Comparison of ENCODE assay signal across 10 mouse cellular contexts in the genomic region with DNA sequence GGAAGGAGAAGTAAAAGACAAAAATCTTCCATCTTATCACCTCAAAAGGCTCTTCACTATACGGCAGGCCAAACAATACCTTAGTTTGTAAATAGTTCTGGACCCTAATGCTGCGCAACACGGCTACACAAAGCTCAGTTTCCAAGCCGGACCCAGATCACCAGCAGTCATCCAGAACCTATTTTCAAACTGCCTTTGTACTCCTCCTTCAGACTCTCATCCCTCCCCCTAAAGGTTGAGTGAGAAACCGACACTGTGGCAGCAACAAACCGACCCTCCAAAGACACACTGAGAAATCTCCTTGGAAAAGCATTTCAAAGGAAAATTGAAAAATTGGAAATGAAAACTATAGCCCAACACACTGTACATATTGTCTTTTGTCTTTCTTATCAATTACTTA. TPM values are rescaled to one million over a fixed set of nuclear protein-coding genes. Genes with fewer than 3 reads are reported as not detected.
DNase-seq lines count a peak whose midpoint lies in the region; ATAC-seq and TF ChIP-seq lines count a peak whose summit lies in the region.
"Had no signal": no experiment of that assay in that cellular context is flagged by ENCODE, and none has a peak within 500 bp of the region (broad histone marks: within the 10 kb centered on the region; RNA-seq: fewer than 3 reads in every experiment).

No protein-coding gene starts in this region.

- no peaks in the 10 kb centered on the region for H3K27me3 ChIP-seq in erythroblast, embryonic 14.5 days (ENCODE audit: control insufficient read depth)
- no peaks in the 10 kb centered on the region for H3K27me3 ChIP-seq in forebrain, embryonic 12.5 days
- no peaks in the 10 kb centered on the region for H3K27me3 ChIP-seq in liver, embryonic 14.5 days (ENCODE audit: control insufficient read depth, insufficient read depth, low read length)

- no peaks in the 10 kb centered on the region for H3K36me3 ChIP-seq in erythroblast, embryonic 14.5 days (ENCODE audit: control insufficient read depth)
- no peaks in the 10 kb centered on the region for H3K36me3 ChIP-seq in forebrain, embryonic 12.5 days (replicated peaks)
- no peaks in the 10 kb centered on the region for H3K36me3 ChIP-seq in liver, embryonic 14.5 days (replicated peaks; ENCODE audit: control insufficient read depth, insufficient read depth, low read depth)

- peaks cover 39% of the 10 kb centered on the region for H3K4me1 ChIP-seq in erythroblast, embryonic 14.5 days (ENCODE audit: control insufficient read depth)
- H3K4me1 ChIP-seq in forebrain, embryonic 12.5 days = peaks cover 18% of the 10 kb centered on the region
- H3K4me1 ChIP-seq in liver, embryonic 14.5 days (replicated peaks; ENCODE audit: control insufficient read depth in 2 of 2, insufficient read depth in 2 of 2, low read length in 1 of 2) = peaks cover 6 to 8% of the 10 kb centered on the region in 2 experiments; a peak in 1 of 4 replicates

- TF ChIP-seq EP300 in liver, embryonic 14.5 days (IDR thresholded peaks at IDR 0.05; ENCODE audit: low read depth) = no peak

- DNase-seq in 3T3-L1 (ENCODE audit: low read depth, low spot score) = peak; percentile 51
- no peak for DNase-seq in liver, embryonic 14.5 days (ENCODE audit: low read depth in 3 of 3, low spot score in 3 of 3)
- DNase-seq in adrenal gland, adult 8-10 months = no peak
- DNase-seq in T-cell, adult 2 months (ENCODE audit: low spot score) = no peak
- no peak for DNase-seq in thymus, postnatal 10 days (ENCODE audit: low spot score in 2 of 2)
- DNase-seq: B cell, adult 2 months; cerebellum, adult 9-10 months had no signal

- H3K4me2 ChIP-seq in forebrain, embryonic 12.5 days = peak overlapping the region; percentile 80
- peak overlapping the region; percentile 80 for H3K4me2 ChIP-seq in liver, embryonic 14.5 days (ENCODE audit: low read depth)

- ATAC-seq in erythroblast, adult 5-6 weeks (replicated peaks; ENCODE audit: low FRiP score, poor library complexity, severe bottlenecking) = no peak
- no peak for ATAC-seq in forebrain, embryonic 12.5 days (ENCODE audit: low FRiP score)
- ATAC-seq in liver, embryonic 14.5 days (ENCODE audit: insufficient read depth) = no peak

- peak overlapping the region; percentile 12 for H3K4me3 ChIP-seq in erythroblast, embryonic 14.5 days (replicated peaks)
- peak overlapping the region; percentile 65 for H3K4me3 ChIP-seq in forebrain, embryonic 12.5 days (replicated peaks)
- peak overlapping the region; percentile 41 to 84; a peak in 3 of 4 replicates for H3K4me3 ChIP-seq in liver, embryonic 14.5 days (ENCODE audit: insufficient read depth in 1 of 2, low read depth in 2 of 2, low read length in 2 of 2)

- 39% methylated on average over 6 of the region's 6 CpGs for WGBS in forebrain, embryonic 12.5 days
- WGBS in liver, embryonic 14.5 days (ENCODE audit: insufficient replicate concordance) = 47% methylated on average over 6 of the region's 6 CpGs

- H3K9me3 ChIP-seq in erythroblast, embryonic 14.5 days (ENCODE audit: control insufficient read depth, low read length) = no peaks in the 10 kb centered on the region
- no peaks in the 10 kb centered on the region for H3K9me3 ChIP-seq in forebrain, embryonic 12.5 days
- H3K9me3 ChIP-seq in liver, embryonic 14.5 days (ENCODE audit: control insufficient read depth, low read length) = no peaks in the 10 kb centered on the region

- peak overlapping the region; percentile 49 for H3K9ac ChIP-seq in forebrain, embryonic 12.5 days
- no peak overlapping the region; the same call in 1 of the 2 replicates for H3K9ac ChIP-seq in liver, embryonic 14.5 days (replicated peaks)

- H3K27ac ChIP-seq in forebrain, embryonic 12.5 days = peak overlapping the region; percentile 31; the same call in 1 of the 2 replicates
- H3K27ac ChIP-seq in liver, embryonic 14.5 days = no peak overlapping the region

- no peak for TF ChIP-seq CTCF in liver, embryonic 14.5 days (IDR thresholded peaks at IDR 0.05; ENCODE audit: low read depth)

RNA-seq across cellular contexts. Expression of a gene that starts 2.2 kb away (rescaled TPM):
- polyA plus RNA-seq in erythroblast, embryonic 14.5 days (2012) = 0.23 and 0.29 TPM in 2 replicates
- total RNA-seq in erythroblast, adult 5-6 weeks (2015; ENCODE audit: low replicate concordance) = 8.8 and 10.0 TPM in 2 replicates
- total RNA-seq in erythroblast, adult 5-6 weeks (2017; ENCODE audit: low replicate concordance) = 6.2 and 9.5 TPM in 2 replicates
- 52.6 and 53.6 TPM in 2 replicates for polyA plus RNA-seq in forebrain, embryonic 12.5 days (2016; fragmentation: Nextera tagmentation; extraction: Ambion mirVana)
- 14.6 and 16.0 TPM in 2 replicates for polyA plus RNA-seq in liver, embryonic 14.5 days (2012; rRNA removed)
- 8.5 and 9.8 TPM in 2 replicates for polyA plus RNA-seq in liver, embryonic 14.5 days (2014; fragmentation: Nextera tagmentation; extraction: Ambion mirVana)
- total RNA-seq in adrenal gland, adult 8-10 months (2022) = 100 to 1,000 TPM; 125 to 161 (median 155) TPM

RNA-seq across cellular contexts. Expression of a gene that starts 10.5 kb away (rescaled TPM):
- not detected in 2 replicates for polyA plus RNA-seq in erythroblast, embryonic 14.5 days (2012)
- not detected in 2 replicates for total RNA-seq in erythroblast, adult 5-6 weeks (2015; ENCODE audit: low replicate concordance)
- total RNA-seq in erythroblast, adult 5-6 weeks (2017; ENCODE audit: low replicate concordance) = not detected in 2 replicates
- polyA plus RNA-seq in forebrain, embryonic 12.5 days (2016; fragmentation: Nextera tagmentation; extraction: Ambion mirVana) = 0.33 and 0.49 TPM in 2 replicates
- not detected in 2 replicates for polyA plus RNA-seq in liver, embryonic 14.5 days (2012; rRNA removed)
- 0.05 TPM in 1 of 2 replicates, not detected in the other for polyA plus RNA-seq in liver, embryonic 14.5 days (2014; fragmentation: Nextera tagmentation; extraction: Ambion mirVana)
- under 1 TPM in 2 of 4 experiments, not detected in 2; 0.10 to 0.12 TPM for total RNA-seq in adrenal gland, adult 8-10 months (2022)

RNA-seq across cellular contexts. Expression of a gene that starts 22.2 kb away (rescaled TPM):
- polyA plus RNA-seq in erythroblast, embryonic 14.5 days (2012) = 19.5 and 22.6 TPM in 2 replicates
- total RNA-seq in erythroblast, adult 5-6 weeks (2015; ENCODE audit: low replicate concordance) = 42.3 and 58.3 TPM in 2 replicates
- total RNA-seq in erythroblast, adult 5-6 weeks (2017; ENCODE audit: low replicate concordance) = 23.3 and 23.4 TPM in 2 replicates
- 448 and 458 TPM in 2 replicates for polyA plus RNA-seq in forebrain, embryonic 12.5 days (2016; fragmentation: Nextera tagmentation; extraction: Ambion mirVana)
- 97.8 and 135 TPM in 2 replicates for polyA plus RNA-seq in liver, embryonic 14.5 days (2012; rRNA removed)
- polyA plus RNA-seq in liver, embryonic 14.5 days (2014; fragmentation: Nextera tagmentation; extraction: Ambion mirVana) = 115 TPM in 2 replicates
- total RNA-seq in adrenal gland, adult 8-10 months (2022) = 10 to 100 TPM; 31.8 to 49.5 (median 35.8) TPM

RNA-seq across cellular contexts. Expression of a gene that starts 29.5 kb away (rescaled TPM):
- polyA plus RNA-seq in erythroblast, embryonic 14.5 days (2012) = not detected in 2 replicates
- total RNA-seq in erythroblast, adult 5-6 weeks (2015; ENCODE audit: low replicate concordance) = not detected in 2 replicates
- 1.8 TPM in 1 of 2 replicates, not detected in the other for total RNA-seq in erythroblast, adult 5-6 weeks (2017; ENCODE audit: low replicate concordance)
- not detected in 2 replicates for polyA plus RNA-seq in forebrain, embryonic 12.5 days (2016; fragmentation: Nextera tagmentation; extraction: Ambion mirVana)
- polyA plus RNA-seq in liver, embryonic 14.5 days (2012; rRNA removed) = 0.01 TPM in 1 of 2 replicates, not detected in the other
- polyA plus RNA-seq in liver, embryonic 14.5 days (2014; fragmentation: Nextera tagmentation; extraction: Ambion mirVana) = not detected in 2 replicates
- total RNA-seq in adrenal gland, adult 8-10 months (2022) = not detected

RNA-seq across cellular contexts. Expression of a gene that starts 29.8 kb away (rescaled TPM):
- 3.0 and 3.1 TPM in 2 replicates for polyA plus RNA-seq in erythroblast, embryonic 14.5 days (2012)
- total RNA-seq in erythroblast, adult 5-6 weeks (2015; ENCODE audit: low replicate concordance) = 14.0 and 24.7 TPM in 2 replicates
- 12.0 and 18.8 TPM in 2 replicates for total RNA-seq in erythroblast, adult 5-6 weeks (2017; ENCODE audit: low replicate concordance)
- polyA plus RNA-seq in forebrain, embryonic 12.5 days (2016; fragmentation: Nextera tagmentation; extraction: Ambion mirVana) = 55.0 and 59.3 TPM in 2 replicates
- polyA plus RNA-seq in liver, embryonic 14.5 days (2012; rRNA removed) = 9.6 and 12.3 TPM in 2 replicates
- 22.4 and 23.4 TPM in 2 replicates for polyA plus RNA-seq in liver, embryonic 14.5 days (2014; fragmentation: Nextera tagmentation; extraction: Ambion mirVana)
- total RNA-seq in adrenal gland, adult 8-10 months (2022) = 10 to 100 TPM; 21.1 to 30.7 (median 26.0) TPM

Comparison
In these comparisons a context has a peak if more than half of its experiments do, and no peak if none do; other contexts are left out.
1. H3K4me3 ChIP-seq: peak in every context shown above with its lines; median percentile 65 in forebrain, embryonic 12.5 days; 62 in liver, embryonic 14.5 days; 12 in erythroblast, embryonic 14.5 days.